Mouse (Mus musculus): ENCODE measurements around the gene Adam15. TPM values are rescaled to one million over a fixed set of nuclear protein-coding genes. Genes with fewer than 3 reads are reported as not detected.

The Adam15 gene
- polyA plus RNA-seq, 1 experiment: 28.5 TPM

GRCm38 (mm10) chr3:89388134-89388881, 38.5 kb upstream of the Adam15 start:
- Histone ChIP-seq H3K4me1 (ENCODE audit: control insufficient read depth, insufficient read depth, insufficient read length, low read length) (peaks cover 22% of the 10 kb centered on the region), H3K4me3 (ENCODE audit: insufficient read depth, low read depth, low read length) (peak overlapping the region; percentile 56), H3K27ac (replicated peaks; ENCODE audit: low read depth, low read length) (peak overlapping the region; percentile 91)

- Histone ChIP-seq H3K4me3 (ENCODE audit: insufficient read depth, low read depth, low read length) (peak overlapping the region; percentile 56), H3K27ac (replicated peaks; ENCODE audit: low read depth, low read length) (peak overlapping the region; percentile 91)
These were observed 37.8 kb upstream of the Adam15 start for GRCm38 (mm10) chr3:89387632-89388031.

GRCm38 (mm10) chr3:89386438-89387420, 36.9 kb upstream of the Adam15 start:
- peaks cover 25% of the 10 kb centered on the region for H3K4me1 ChIP-seq (ENCODE audit: control insufficient read depth, insufficient read depth, insufficient read length, low read length)
- peak overlapping the region; percentile 91 for H3K27ac ChIP-seq (replicated peaks; ENCODE audit: low read depth, low read length)
- peak overlapping the region; percentile 56 for H3K4me3 ChIP-seq (ENCODE audit: insufficient read depth, low read depth, low read length)

More at GRCm38 (mm10) chr3:89387632-89388031, 37.8 kb upstream of the Adam15 start:
- H3K4me1 ChIP-seq (ENCODE audit: control insufficient read depth, insufficient read depth, insufficient read length, low read length): peaks cover 22% of the 10 kb centered on the region

DNA sequence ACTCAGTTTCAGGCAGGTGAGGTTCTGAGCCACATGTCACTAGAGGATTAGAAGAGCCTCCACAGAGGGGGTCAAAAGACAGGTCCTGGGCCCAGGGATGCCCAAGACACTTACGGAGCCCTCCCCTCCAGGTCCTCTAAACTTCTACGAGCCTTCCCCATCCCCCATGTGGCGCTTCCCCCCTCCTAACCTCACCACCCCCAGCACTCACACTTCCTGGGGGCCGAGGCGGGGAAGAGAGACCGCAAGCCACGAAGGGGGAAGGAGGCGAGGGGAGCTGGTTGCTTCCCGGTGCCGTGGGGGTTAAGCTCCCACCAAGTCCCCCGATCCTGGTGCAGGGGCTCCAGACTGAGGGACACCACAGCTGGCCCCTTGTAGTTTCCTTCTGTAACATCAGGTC, 35.7 kb upstream of the Adam15 start:
- H3K4me3 ChIP-seq (ENCODE audit: insufficient read depth, low read depth, low read length): no peak overlapping the region
- H3K4me1 ChIP-seq (ENCODE audit: control insufficient read depth, insufficient read depth, insufficient read length, low read length): peaks cover 25% of the 10 kb centered on the region
- H3K27ac ChIP-seq (replicated peaks; ENCODE audit: low read depth, low read length): peak overlapping the region; percentile 91; the same call in 1 of the 2 replicates

- H3K27ac ChIP-seq (replicated peaks; ENCODE audit: low read depth, low read length): 0 out of 2 replicates have a peak overlapping the region, but pooled peaks have one; percentile 8
- peaks cover 24% of the 10 kb centered on the region for H3K4me1 ChIP-seq (ENCODE audit: control insufficient read depth, insufficient read depth, insufficient read length, low read length)
- H3K4me3 ChIP-seq (ENCODE audit: insufficient read depth, low read depth, low read length): no peak overlapping the region
These were observed 34.7 kb upstream of the Adam15 start for GRCm38 (mm10) chr3:89384331-89385076.

GRCm38 (mm10) chr3:89383651-89384255, 34.0 kb upstream of the Adam15 start:
- Histone ChIP-seq H3K27ac (replicated peaks; ENCODE audit: low read depth, low read length) (peak overlapping the region; percentile 72), H3K4me1 (ENCODE audit: control insufficient read depth, insufficient read depth, insufficient read length, low read length) (peaks cover 20% of the 10 kb centered on the region), H3K4me3 (ENCODE audit: insufficient read depth, low read depth, low read length) (no peak overlapping the region)

DNA sequence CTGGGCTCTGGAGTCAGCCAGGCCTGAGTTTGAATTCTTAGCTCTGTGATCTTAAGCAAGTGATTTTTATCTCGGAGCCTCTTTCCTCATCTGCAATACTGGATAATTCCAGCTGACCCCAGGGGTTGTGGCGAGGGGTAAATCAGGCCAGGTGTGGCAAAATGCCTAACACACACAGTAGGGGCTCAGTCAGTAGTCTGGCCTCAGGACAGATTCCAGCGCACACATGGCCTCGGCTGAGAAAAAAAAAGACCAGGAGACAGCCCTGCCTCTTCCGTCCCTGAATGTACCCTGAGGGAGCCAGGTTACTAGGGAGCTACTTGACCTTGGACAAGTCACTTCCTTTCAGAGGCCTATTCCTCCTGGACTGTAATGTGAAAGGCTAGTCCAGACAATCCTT, 33.2 kb upstream of the Adam15 start:
- Histone ChIP-seq H3K27ac (replicated peaks; ENCODE audit: low read depth, low read length) (peak overlapping the region; percentile 72), H3K4me3 (ENCODE audit: insufficient read depth, low read depth, low read length) (no peak overlapping the region), H3K4me1 (ENCODE audit: control insufficient read depth, insufficient read depth, insufficient read length, low read length) (peaks cover 17% of the 10 kb centered on the region)

- H3K4me3 ChIP-seq (ENCODE audit: insufficient read depth, low read depth, low read length): no peak overlapping the region
- peaks cover 17% of the 10 kb centered on the region for H3K4me1 ChIP-seq (ENCODE audit: control insufficient read depth, insufficient read depth, insufficient read length, low read length)
- peak overlapping the region; percentile 72 for H3K27ac ChIP-seq (replicated peaks; ENCODE audit: low read depth, low read length)
These were observed 32.5 kb upstream of the Adam15 start for GRCm38 (mm10) chr3:89382033-89382882.

- peaks cover 17% of the 10 kb centered on the region for H3K4me1 ChIP-seq (ENCODE audit: control insufficient read depth, insufficient read depth, insufficient read length, low read length)
- H3K4me3 ChIP-seq (ENCODE audit: insufficient read depth, low read depth, low read length): no peak overlapping the region
- H3K27ac ChIP-seq (replicated peaks; ENCODE audit: low read depth, low read length): no peak overlapping the region
These were observed 31.4 kb upstream of the Adam15 start for GRCm38 (mm10) chr3:89381233-89381632.

GRCm38 (mm10) chr3:89380711-89381110, 30.9 kb upstream of the Adam15 start:
- no peak overlapping the region for H3K27ac ChIP-seq (replicated peaks; ENCODE audit: low read depth, low read length)
- H3K4me3 ChIP-seq (ENCODE audit: insufficient read depth, low read depth, low read length): no peak overlapping the region
- H3K4me1 ChIP-seq (ENCODE audit: control insufficient read depth, insufficient read depth, insufficient read length, low read length): peaks cover 17% of the 10 kb centered on the region

- Histone ChIP-seq H3K27ac (replicated peaks; ENCODE audit: low read depth, low read length) (peak overlapping the region; percentile 48; the same call in 1 of the 2 replicates), H3K4me1 (ENCODE audit: control insufficient read depth, insufficient read depth, insufficient read length, low read length) (peaks cover 17% of the 10 kb centered on the region), H3K4me3 (ENCODE audit: insufficient read depth, low read depth, low read length) (no peak overlapping the region)
These were observed 30.5 kb upstream of the Adam15 start for GRCm38 (mm10) chr3:89380291-89380690.

GRCm38 (mm10) chr3:89379388-89380131, 29.8 kb upstream of the Adam15 start:
- Histone ChIP-seq H3K4me3 (ENCODE audit: insufficient read depth, low read depth, low read length) (peak overlapping the region; percentile 62; the same call in 1 of the 2 replicates), H3K4me1 (ENCODE audit: control insufficient read depth, insufficient read depth, insufficient read length, low read length) (peaks cover 16% of the 10 kb centered on the region), H3K27ac (replicated peaks; ENCODE audit: low read depth, low read length) (peak overlapping the region; percentile 80)

DNA sequence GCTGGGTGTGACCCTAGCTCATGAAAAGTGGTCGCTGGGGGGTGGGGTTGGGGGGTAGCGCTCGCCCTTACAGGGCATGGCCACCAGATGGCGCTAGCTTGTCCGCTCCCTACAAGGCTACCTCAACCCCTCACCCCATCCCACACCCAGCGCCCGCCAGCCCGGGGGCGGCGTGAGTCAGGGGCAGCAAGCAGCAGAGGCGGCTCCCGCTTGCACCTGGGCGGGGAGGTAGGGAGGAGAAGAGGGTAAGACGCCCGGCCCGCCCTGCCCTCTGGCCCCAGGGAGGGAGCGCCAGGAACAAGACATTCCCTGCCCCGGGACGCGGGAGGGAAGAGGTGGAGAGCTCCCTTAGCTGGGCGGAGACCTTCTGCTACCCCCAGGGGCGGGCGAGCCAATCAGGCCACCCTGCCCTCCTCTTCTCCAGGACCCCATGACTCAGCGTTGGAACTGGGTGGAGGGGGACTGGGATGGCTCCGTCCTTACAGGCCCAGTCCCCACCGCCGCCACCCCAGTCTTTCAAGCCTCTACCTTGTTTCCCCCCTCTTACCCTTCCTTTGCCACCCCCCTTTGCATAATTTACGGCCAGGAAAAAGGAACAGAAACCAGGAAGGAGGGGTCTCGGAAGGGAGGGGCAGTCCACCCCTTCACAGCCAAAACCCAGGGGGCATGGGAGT, 28.7 kb upstream of the Adam15 start:
- peak overlapping the region; percentile 62 for H3K4me3 ChIP-seq (ENCODE audit: insufficient read depth, low read depth, low read length)
- peak overlapping the region; percentile 80 for H3K27ac ChIP-seq (replicated peaks; ENCODE audit: low read depth, low read length)
- peaks cover 9% of the 10 kb centered on the region for H3K4me1 ChIP-seq (ENCODE audit: control insufficient read depth, insufficient read depth, insufficient read length, low read length)

Measured in brown adipose tissue, adult 24 weeks (tissue).